Mouse (Mus musculus) right cerebral cortex, adult 2 months (tissue): ENCODE measurements around the gene Olfr558.

Experiments
- DNase-seq, 2 experiments: peaks; one replicate each; pipeline ENCODE4 v3.0.0; 2021 to 2022; ENCODE audit warnings: low spot score in 2 of 2

The Olfr558 gene

DNA sequence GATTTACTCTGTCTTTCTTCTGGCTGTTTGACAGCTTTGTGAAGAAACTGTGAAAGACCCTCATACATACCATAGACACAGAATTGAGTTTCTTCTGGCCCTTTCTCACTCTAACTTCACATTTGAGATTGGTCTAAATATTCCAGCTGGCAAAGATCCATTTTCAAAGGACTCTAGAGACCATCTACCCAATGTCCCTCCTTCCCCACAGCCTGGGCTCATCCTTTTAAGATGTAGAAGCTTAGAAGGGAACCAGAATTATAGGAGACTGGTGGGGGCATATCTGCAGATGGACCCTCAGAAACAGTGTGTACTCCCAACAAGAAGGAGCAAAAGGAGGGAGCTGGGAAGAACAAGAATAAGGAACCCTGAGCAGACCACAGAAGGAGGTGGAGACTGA is at the start of gene Olfr558:
Olfr558 (plus strand) TSS at position 301 of the 400 bp plus-strand sequence.
- no peak for DNase-seq

DNA sequence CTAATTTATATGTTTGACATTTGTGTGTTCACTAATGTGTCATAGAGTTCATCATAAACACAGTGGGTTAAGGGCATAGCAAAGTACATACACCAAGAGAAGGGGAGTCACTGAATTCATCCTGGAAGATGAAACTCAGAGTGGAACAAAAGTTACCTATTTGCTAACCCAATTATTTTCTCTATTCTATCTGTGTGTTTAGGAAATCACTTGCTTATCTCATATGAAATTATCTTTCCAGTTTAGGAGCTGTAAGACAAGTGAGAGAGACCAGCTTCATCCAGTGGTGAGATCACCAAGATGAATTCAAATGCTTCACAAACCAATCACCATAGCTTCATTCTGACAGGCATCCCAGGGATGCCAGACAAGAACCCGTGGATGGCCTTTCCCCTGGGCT is 43.5 kb upstream of the Olfr558 start, which contains the start of gene Olfr555:
Olfr555 (plus strand) TSS at position 301 of the 400 bp plus-strand sequence.
- no peak for DNase-seq

DNA sequence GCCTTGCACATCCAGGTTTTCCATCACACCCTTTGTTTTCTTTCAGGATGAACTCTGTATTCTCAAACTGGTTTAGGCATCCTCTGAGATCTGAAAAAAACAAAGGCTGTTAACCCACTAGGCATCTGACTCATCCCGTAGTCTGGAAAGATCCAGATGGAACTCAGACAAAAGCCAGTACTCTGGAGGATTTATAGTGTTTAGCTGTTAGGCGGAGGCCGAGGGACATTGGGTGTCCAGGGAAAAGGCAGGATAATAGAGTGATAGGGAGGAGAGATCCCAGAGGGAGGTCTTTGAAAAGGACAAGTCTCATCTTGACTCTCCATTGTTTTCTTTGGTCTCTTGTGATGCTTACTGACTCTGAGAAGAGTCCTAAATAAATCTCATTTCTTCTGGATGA is 37.4 kb upstream of the Olfr558 start, which contains the start of gene Olfr556:
Olfr556 (plus strand) TSS at position 301 of the 400 bp plus-strand sequence.
- no peak for DNase-seq

DNA sequence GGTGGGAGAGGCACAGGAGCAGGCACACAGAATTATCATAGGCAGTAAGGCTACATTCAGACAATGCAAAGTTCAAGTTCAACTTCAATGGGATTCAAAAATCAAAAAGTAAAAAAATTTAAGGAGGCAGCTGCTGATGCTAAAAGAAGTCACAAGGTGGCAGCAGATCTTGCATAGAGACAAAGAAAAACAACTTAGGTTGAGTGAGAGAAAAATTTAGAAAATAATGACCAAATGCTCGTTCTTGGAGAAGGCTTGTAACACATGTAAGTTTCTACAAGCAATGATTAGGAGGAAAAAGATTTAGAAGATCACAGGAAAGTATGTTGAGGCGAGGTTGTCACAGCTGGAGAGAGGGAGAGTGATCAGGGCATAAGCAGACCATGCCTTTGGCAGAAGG is 36.6 kb upstream of the Olfr558 start:
- DNase-seq, result peak in 1 of 2 experiments; percentile 12

DNA sequence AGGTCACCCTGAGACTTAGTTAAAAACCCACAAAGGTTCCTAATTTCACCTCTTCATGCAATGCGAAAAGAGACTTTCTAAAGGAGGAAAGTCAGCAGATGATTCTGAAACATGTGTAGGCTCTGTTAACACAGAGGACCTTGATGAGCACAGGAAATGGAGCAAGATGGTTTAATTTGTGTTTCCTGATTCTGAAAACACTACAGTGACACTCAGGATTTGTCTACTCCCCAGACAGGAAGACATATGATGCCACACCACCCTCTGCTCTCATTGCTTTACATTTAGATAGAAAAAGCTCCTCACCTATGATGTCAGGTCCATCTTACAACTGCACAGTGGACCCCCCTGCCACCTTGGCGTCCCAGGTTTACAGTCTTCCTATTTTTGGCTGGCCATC is 25.8 kb upstream of the Olfr558 start:
- no peak for DNase-seq

DNA sequence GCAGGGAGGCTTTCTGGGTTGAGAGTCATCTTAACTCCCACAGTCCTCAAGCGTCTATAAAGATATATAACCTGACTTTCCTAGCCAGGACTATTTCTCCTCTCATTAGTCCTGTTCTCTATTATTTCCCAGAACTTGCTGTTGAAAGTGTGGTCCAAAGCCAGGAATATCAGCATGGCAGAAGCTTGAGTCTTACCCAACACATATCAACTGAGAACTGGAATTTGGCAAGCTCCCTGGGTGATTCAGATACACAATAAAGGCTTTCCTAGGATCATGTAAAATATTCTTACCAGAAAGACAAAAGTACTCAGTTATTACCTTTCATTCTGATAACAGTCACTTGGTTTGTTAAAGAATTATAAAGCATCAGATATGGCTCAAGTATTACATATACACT is 20.1 kb upstream of the Olfr558 start:
- no peak for DNase-seq

DNA sequence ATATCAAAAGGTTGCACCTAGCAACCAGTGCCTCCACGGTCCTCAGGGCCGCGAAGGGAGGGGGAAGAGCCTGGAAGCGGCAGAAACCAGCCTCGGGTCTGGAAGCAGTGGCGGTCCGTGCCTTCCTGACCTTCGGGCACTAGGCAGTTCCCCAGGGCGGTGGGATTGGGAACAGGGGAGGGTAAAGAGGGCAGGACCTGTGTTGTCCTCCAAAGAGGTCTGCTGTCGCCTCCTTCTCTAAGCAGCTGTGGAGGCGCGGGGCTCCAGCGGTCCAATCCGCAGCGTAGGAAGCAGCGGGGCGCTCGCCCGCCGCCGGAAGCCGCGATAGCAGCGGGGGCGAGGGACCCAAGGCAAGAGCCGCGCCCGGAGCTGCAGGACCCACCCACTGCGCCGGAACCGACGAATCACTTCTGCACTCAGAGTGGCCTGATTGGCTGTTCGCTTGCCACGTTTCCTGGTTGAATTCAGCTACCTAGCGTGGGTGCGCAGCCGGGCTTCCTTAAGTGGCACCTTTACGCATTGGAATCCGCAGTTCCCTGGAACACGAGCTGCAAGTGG is 15.0 kb upstream of the Olfr558 start, which contains the start of gene Trim68:
Trim68 (minus strand) TSS at position 384 of the 558 bp plus-strand sequence.
- DNase-seq, result peak; percentile 90 to 93

DNA sequence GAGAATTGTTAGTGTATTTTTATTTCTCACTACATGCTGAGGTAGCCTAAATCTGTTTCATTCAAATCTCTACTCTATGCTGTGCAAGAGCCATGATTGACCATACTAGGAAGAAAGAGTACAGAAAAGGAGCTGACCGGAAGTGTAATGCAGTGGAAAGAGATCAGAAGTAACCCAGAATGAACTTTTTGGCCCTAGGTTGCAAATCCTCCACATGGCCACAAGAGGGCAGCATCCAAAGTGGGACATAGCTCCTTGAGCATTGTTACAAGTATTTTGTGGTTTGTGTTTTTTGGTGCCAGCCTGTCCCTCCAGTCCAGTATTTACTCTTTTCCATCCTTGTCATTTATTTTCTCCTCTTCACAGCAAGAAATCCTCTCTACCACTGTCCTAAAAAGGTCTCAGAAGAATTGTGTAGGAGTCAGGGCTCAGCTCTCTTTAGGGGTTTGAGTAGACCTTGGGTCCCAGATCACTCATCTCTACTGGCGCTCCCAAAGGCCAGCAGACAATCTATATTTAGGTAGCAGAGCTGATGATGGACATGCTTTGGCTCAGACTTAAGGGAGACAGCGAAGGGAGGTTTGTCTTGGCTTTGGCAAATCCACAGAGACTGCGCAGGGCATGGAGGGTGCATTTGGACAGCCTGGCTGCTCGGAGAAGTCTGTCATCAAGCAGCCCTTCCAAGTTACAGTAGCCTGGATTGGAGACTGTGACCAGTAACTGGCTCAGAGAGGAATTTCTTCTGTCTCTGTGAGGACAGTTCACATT is 6.5 kb upstream of the Olfr558 start, which contains the start of gene Olfr557:
Olfr557 (plus strand) TSS at position 553 of the 768 bp plus-strand sequence.
- peak in 1 of 2 experiments; percentile 55 for DNase-seq

DNA sequence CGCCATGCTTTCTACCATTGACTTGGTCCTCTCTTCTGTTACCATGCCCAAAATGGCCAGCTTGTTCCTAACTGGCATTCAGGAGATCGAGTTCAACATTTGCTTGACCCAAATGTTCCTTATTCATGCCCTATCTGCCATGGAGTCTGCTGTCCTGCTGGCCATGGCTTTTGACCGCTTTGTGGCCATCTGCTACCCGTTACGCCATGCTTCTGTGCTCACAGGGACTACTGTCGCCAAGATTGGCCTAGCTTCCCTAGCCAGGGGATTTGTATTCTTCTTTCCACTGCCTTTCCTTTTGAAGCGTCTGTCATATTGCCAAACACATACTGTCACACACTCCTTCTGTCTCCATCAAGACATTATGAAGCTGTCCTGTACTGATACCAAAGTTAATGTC is 3.6 kb upstream of the Olfr558 start:
- no peak for DNase-seq

DNA sequence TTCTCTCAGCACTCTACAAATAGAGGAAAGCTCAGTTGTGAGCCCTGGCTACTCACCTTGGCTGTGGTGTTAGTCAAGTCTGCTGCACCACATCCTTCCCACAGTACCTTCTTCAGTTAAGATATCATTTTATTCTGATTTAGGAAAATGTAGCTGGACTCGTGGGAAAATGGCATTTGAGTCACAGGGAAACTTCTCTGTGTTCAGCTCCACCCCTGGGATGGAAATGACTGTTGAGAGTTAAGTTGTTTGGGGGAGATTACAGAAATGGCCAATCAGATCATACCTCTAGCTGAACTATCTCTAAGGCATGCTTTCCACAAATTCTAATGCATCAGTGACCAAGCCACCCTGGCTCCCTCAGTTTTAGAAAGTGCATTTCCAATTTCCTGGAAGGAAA is 17.0 kb downstream of the Olfr558 start, which contains the start of gene Olfr33:
Olfr33 (minus strand) TSS at position 101 of the 400 bp plus-strand sequence.
- DNase-seq, result no peak

DNA sequence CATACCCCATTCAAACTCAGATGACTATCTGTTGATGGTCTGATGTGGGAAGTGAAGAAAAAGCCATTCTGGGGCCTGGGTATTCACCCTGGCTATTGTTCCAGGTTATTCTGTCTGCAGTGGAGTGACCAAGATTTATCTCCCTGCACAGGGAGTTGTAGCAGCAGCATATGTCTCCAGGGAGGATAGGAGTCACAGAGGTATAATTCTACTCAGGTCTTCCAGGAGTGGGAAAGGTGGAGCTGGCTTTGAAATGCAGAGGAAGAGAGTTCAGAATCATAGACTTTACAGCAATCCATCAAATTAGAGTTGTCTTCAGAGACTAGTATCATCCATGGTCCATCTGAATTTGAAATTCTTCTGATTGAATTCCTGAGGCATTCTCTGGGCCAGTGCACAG is 25.4 kb downstream of the Olfr558 start, which contains the start of gene Olfr559:
Olfr559 (minus strand) TSS at position 101 of the 400 bp plus-strand sequence.
- DNase-seq, result no peak

DNA sequence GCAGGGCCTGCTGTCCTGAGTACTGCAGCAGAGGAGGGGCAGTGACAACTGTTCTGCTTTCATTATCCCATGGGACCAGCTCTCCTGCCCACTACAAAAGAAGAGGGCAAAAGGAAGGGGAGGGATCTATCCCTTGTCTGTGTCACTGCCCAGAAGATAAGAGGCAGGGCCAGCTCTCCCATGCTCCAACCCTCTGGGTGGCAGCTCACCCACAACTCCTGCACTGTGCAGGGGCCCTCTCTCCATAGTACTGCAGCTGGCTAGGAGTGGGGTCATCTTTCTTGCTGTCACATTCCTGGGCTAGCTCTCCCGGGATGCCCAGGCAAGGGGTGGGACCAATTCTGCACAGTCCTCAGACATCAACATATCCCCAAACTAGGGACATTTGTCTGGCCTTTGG is 31.8 kb downstream of the Olfr558 start:
- no peak for DNase-seq

DNA sequence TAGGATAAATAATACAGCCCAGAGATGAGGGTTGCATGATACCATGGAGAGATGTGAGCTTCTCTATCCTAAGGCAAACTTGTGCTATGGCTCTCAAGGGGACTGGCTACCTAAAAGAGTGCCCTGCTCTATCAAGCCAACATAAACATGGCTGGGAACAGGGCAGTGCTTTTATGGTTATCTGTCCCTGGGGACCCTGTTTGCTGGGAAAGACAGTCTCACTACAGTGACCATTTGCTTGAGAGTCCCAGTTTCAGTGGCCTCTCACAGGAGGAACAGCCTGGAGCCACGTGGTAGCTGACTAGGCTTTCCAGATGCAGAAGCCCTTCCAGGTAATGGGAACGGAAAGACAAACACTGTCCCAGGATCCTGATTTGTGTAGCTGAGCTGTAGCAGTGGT is 35.7 kb downstream of the Olfr558 start:
- no peak for DNase-seq

DNA sequence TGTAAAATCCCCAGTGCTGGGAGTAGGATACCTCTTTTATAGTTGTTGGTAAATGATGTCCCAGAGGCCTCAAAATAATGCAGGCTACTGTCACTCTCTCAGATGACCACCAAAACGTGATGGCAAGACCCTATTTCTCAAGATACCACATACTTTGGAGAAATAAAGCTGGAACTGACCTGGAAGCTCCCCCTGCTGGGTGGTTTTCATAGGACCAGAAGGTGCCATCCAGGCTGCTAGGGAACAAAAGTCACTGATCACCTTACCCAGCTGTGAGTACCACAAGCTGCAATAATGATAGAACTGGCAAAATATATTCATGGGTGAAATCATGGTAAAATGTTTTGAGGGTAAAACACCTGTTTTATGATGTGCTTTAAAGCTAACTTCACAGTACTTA is 50.1 kb downstream of the Olfr558 start:
- no peak for DNase-seq

DNA sequence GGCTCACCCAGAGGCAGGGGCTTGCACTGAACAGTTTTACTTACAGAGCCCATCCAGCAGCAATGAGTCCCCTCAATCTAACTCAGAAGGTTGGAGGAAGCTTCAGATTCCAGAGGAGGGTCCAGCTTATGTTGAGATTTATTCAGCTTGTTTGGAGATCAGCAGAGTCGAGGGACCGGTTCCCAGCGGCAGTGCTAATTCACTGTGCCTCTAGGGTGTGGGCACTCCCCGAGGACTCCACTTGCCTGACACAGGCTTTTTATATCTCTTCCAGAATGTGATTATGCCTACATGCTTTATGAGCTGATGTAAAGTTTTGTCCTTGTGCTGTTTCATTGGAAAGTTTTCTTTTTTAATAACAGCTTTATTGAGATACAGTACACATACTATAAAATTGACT is 57.3 kb downstream of the Olfr558 start, which contains the start of the genes Olfr560 and Olfr78:
Olfr560 (minus strand) TSS at position 101 of the 400 bp plus-strand sequence.
Olfr78 (minus strand) TSS at position 206 of the 400 bp plus-strand sequence.
- DNase-seq, result no peak
